Mouse (Mus musculus): ENCODE measurements around the gene Zfp827. TPM values are rescaled to one million over a fixed set of nuclear protein-coding genes. Genes with fewer than 3 reads are reported as not detected.
"Not testable (repeated sequence)": the region's sequence is repeated elsewhere in the genome, so short reads cannot be mapped to it uniquely, and the experiment has no call there.

Zfp827 gene
- polyA plus RNA-seq, 1 experiment from 2014 or later, result 1.0 TPM

DNA sequence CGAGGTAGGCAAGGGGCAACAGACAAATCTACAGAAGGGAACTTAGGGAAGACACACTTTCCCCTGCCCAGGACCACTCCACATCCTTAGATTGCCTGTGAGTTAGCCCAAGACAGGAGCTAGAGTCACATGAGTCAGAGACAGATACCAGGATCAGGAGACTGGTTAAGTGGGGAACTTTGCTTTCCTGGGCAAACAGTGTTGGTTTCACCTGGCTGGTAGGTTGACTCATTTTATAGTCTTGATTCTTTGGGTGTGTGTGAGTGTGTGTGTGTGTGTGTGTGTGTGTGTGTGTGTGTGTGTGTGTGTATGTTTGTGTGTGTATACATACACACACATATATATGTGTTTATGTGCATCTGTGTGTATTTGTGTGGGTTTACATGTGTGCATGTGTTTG lies 93.4 kb downstream of the Zfp827 start:
- no peaks in the 10 kb centered on the region for H3K27me3 ChIP-seq (replicated peaks)
- H3K9ac ChIP-seq, result no peak overlapping the region
- H3K27ac ChIP-seq, result no peak overlapping the region
- no peak for ATAC-seq
- no peaks in the 10 kb centered on the region for H3K4me1 ChIP-seq
- no peak overlapping the region for H3K4me3 ChIP-seq
- no peaks in the 10 kb centered on the region for H3K9me3 ChIP-seq (replicated peaks)
- no peak overlapping the region for H3K4me2 ChIP-seq
- H3K36me3 ChIP-seq, result 0 out of 2 replicates have a peak, but pooled peaks cover 5% of the 10 kb centered on the region
- 47% methylated on average over 1 of the region's 1 CpGs for WGBS (ENCODE audit: insufficient replicate concordance)

DNA sequence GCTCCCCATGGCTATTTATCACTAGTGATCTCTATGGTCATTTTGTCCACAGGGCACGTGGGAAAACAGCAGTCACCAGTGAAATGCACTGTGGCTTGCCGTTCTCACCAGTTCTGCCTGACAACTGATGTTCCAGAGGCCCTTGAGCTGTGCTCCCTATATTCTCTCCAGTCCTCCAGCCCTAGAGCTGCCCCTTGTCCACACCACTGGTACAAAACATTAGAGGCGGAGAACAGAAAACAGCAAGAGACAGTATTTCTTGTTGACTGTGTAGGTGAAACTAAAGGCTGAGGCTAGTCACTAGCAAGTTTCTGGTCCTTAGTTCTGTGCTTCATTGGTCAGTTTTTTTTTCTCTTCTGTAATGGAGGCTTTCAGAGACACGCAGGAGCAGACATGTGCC lies 96.0 kb downstream of the Zfp827 start:
- no peaks in the 10 kb centered on the region for H3K9me3 ChIP-seq (replicated peaks)
- no peak overlapping the region for H3K27ac ChIP-seq
- no peaks in the 10 kb centered on the region for H3K4me1 ChIP-seq
- no peak overlapping the region for H3K4me3 ChIP-seq
- 0 out of 2 replicates have a peak, but pooled peaks cover 5% of the 10 kb centered on the region for H3K36me3 ChIP-seq
- no peak overlapping the region for H3K4me2 ChIP-seq
- no peak for ATAC-seq
- no peak overlapping the region for H3K9ac ChIP-seq
- no peaks in the 10 kb centered on the region for H3K27me3 ChIP-seq (replicated peaks)
- WGBS (ENCODE audit: insufficient replicate concordance), result 68% methylated on average over 4 of the region's 4 CpGs

DNA sequence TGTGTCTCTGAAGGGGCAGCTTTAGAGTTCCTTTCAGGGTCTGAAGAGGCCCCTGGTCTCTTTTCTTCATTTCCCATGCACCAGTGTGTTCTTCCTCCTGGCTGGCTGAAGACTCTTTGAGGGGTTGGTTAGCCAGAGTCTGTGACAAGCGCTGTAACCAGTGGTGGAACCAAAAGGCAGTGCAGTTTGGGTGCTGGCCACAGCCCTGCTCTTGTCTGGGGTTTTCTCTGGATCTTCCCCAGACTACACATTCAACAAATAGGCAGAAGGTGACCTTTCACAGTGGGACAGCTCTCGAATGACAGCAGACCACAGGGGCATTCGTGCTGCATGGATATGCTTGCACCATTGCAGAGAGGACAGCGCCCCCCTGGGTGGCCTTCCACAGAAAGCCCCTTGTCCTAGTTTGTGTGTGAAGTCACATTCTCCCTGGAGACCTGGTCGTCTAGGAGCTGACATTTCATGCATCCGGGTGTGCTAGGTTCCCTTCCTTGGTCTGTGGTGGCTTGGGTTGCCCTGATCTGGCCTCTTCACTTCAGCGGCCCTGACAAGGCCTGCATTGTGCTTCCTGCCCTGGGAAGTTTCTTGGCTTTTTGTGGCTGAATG lies 99.1 kb downstream of the Zfp827 start:
- no peak overlapping the region for H3K27ac ChIP-seq
- H3K4me2 ChIP-seq, result no peak overlapping the region
- ATAC-seq, result no peak
- H3K27me3 ChIP-seq (replicated peaks), result no peaks in the 10 kb centered on the region
- WGBS (ENCODE audit: insufficient replicate concordance), result 56% methylated on average over 7 of the region's 7 CpGs
- H3K9me3 ChIP-seq (replicated peaks), result no peaks in the 10 kb centered on the region
- no peaks in the 10 kb centered on the region for H3K4me1 ChIP-seq
- H3K36me3 ChIP-seq, result no peaks in the 10 kb centered on the region
- H3K4me3 ChIP-seq, result no peak overlapping the region
- no peak overlapping the region for H3K9ac ChIP-seq

DNA sequence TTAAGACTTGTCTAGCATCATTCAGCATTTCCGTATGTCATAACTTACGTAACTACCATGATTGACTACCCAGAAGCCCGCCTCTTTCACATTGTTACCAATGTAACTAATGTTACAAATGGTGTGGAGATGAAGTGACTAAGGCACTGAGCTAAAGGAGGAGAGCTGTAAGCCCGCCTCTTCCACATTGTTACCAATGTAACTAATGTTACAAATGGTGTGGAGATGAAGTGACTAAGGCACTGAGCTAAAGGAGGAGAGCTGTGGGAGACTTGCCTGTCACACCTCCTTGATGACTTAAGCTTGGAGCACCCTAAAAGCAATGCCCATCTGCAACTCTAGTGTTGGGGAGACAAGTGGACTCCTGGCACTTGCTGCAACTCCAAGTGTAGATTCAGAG lies 100.3 kb downstream of the Zfp827 start:
- H3K27ac ChIP-seq; H3K4me1 ChIP-seq; H3K27me3 ChIP-seq (replicated peaks); H3K36me3 ChIP-seq; ATAC-seq; H3K4me3 ChIP-seq; H3K9me3 ChIP-seq (replicated peaks); H3K9ac ChIP-seq; H3K4me2 ChIP-seq: not testable (repeated sequence)
- WGBS (ENCODE audit: insufficient replicate concordance), result 74% methylated on average over 4 of the region's 4 CpGs

DNA sequence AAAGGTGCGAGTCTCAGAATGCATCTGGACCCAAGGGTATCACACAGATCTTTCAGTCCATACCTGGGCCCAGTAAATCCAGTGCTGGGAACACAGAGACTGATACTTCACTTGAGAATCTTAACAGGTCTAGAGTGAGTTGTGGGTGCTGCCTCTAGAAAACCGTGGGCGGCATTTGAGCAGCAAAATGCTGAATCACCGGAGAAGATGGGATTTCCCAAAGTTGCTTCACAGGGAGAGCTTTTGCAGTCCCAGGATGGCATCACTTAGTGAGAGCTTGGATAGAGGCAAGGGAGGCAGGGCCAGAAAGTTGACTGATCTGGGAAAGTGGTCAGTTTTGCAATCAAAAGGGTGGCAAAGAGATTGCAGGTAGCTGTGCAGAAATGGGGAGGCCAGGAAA lies 111.4 kb downstream of the Zfp827 start:
- Histone ChIP-seq H3K9me3 (replicated peaks) (no peaks in the 10 kb centered on the region), H3K36me3 (peaks cover 21% of the 10 kb centered on the region), H3K4me2 (no peak overlapping the region), H3K4me3 (no peak overlapping the region), H3K9ac (no peak overlapping the region), H3K4me1 (no peaks in the 10 kb centered on the region), H3K27ac (no peak overlapping the region), H3K27me3 (replicated peaks) (no peaks in the 10 kb centered on the region)
- no peak for ATAC-seq
- 76% methylated on average over 4 of the region's 4 CpGs for WGBS (ENCODE audit: insufficient replicate concordance)

DNA sequence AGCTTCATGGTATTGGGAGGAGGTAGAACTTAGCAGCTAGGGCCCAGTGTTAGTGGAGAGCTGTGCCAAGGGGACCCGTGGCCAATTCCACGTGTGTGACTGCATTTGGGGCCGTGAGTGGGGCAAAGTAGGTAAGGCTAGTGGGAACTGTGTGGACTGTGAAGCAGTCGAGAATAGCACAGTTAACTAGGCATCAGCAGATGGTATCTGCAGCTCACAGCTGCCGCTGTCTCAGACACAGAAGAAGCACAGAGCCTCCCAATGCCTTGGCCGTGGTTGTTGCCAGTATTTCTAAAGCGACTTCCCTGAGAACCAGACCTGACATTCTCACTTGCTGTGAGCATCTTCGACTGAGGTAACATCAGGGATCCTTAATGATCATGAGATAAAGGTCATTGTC lies 112.7 kb downstream of the Zfp827 start:
- no peak for ATAC-seq
- Histone ChIP-seq H3K27ac (no peak overlapping the region), H3K9me3 (replicated peaks) (no peaks in the 10 kb centered on the region), H3K4me1 (no peaks in the 10 kb centered on the region), H3K36me3 (peaks cover 23% of the 10 kb centered on the region), H3K9ac (no peak overlapping the region), H3K27me3 (replicated peaks) (no peaks in the 10 kb centered on the region), H3K4me2 (no peak overlapping the region), H3K4me3 (no peak overlapping the region)
- 72% methylated on average over 8 of the region's 8 CpGs for WGBS (ENCODE audit: insufficient replicate concordance)

DNA sequence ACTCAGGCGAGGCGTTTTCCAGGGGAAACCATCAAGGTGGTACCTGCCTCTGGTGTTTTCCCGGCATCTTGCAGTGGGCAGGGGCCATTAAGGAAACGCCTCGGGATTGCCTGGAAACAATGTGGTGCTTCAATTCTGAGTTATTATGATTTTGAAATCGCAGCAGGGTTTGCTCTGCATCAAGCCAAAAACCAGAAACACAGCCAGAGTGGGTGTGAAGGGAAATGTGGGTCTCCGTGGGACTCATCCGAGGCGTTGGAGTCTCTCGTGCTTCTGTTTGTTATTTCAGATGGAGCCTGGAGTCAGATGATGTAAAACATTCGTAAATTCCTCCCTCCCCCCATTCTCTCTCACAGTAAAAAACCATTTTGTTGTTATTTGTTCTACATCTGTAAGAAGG lies 113.4 kb downstream of the Zfp827 start:
- ATAC-seq, result no peak
- no peaks in the 10 kb centered on the region for H3K9me3 ChIP-seq (replicated peaks)
- 75% methylated on average over 11 of the region's 11 CpGs for WGBS (ENCODE audit: insufficient replicate concordance)
- no peak overlapping the region for H3K4me3 ChIP-seq
- H3K4me1 ChIP-seq, result no peaks in the 10 kb centered on the region
- H3K27ac ChIP-seq, result no peak overlapping the region
- H3K9ac ChIP-seq, result no peak overlapping the region
- no peak overlapping the region for H3K4me2 ChIP-seq
- peaks cover 19% of the 10 kb centered on the region for H3K36me3 ChIP-seq
- no peaks in the 10 kb centered on the region for H3K27me3 ChIP-seq (replicated peaks)

DNA sequence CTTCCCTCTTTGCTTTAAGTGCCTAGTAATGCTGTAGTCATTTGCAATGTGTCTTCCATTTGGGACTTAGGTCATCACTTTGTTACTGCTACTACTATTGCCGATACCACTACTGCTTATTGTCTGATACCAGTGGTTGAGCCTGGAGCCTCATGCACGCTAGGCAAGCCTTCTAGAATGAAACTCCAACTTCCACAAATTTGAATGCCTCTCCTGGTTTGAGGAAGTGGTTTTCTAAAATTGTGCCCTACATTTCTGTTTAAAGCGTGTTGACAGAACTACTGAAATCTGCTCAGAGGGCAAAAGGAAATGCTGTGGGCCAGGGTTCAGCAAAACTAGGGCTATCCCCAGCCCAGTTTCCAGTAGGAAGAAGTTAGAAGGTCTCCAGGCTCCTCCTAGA lies 115.5 kb downstream of the Zfp827 start:
- Histone ChIP-seq H3K4me2 (no peak overlapping the region), H3K9ac (no peak overlapping the region), H3K36me3 (0 out of 2 replicates have a peak, but pooled peaks cover 10% of the 10 kb centered on the region), H3K27ac (no peak overlapping the region), H3K4me3 (no peak overlapping the region), H3K27me3 (replicated peaks) (no peaks in the 10 kb centered on the region), H3K9me3 (replicated peaks) (no peaks in the 10 kb centered on the region), H3K4me1 (no peaks in the 10 kb centered on the region)
- 38% methylated on average over 3 of the region's 3 CpGs for WGBS (ENCODE audit: insufficient replicate concordance)
- ATAC-seq, result no peak

DNA sequence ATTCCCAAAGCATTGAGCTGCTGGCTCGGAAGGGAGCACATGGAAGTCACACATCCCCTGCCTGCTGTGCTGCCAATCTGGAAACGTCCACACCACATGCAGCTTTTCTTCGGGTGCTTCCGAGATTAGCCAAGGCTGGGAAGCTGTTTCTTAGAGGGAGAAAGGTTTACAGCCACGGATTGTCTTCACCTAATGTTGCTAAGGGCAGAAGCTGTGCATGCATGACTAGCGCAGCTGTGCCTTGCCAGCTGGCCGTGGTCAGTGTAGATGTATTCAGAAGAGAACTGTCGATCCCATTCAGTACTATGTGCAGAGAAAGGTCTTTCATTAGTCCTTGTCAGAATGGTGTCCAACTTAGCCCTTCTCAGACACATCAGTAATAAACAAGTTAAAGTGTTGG lies 117.0 kb downstream of the Zfp827 start:
- Histone ChIP-seq H3K9ac (no peak overlapping the region), H3K36me3 (0 out of 2 replicates have a peak, but pooled peaks cover 4% of the 10 kb centered on the region), H3K4me1 (no peaks in the 10 kb centered on the region), H3K27me3 (replicated peaks) (no peaks in the 10 kb centered on the region), H3K4me2 (no peak overlapping the region), H3K27ac (no peak overlapping the region), H3K4me3 (no peak overlapping the region), H3K9me3 (replicated peaks) (no peaks in the 10 kb centered on the region)
- WGBS (ENCODE audit: insufficient replicate concordance), result 66% methylated on average over 8 of the region's 8 CpGs
- ATAC-seq, result no peak

DNA sequence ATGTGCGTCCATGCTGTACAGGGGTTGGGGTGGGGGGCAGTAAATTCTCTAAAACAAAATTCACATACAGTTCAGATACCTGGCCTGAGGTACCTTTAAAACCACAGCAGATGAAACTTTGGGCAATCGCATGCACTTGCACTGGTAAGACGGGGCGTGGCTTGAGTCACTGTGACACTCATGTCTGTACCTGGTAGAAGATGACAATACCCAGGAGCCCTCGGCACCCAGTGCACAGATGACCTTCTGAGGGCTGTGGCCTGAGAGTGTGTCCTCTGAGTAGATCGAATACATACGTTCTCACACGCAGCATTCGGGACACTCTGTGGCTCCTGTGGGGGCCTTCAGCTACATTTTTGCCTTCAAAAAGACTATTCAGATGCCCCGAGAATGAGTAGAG lies 117.4 kb downstream of the Zfp827 start:
- 73% methylated on average over 10 of the region's 10 CpGs for WGBS (ENCODE audit: insufficient replicate concordance)
- H3K27ac ChIP-seq, result no peak overlapping the region

DNA sequence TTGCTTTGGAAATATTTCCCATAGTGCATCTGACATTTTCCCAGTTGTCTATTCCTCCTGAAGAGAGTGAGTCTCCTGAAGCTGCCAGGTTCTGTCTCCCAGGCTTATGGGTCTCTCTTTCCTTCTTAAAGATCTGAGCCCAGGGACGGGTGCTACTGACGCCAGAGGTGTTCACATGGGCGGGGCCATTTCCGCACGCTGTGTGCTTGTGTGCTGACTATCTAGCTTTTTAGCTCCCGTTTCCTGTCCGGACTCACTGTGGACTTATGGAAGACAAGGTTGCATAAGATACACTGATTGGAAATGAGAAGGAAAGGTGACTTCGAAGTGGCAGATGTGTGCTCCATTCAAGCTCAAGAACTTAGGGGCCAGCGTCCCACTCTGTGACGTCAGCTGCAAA lies 120.6 kb downstream of the Zfp827 start:
- Histone ChIP-seq H3K27me3 (replicated peaks) (no peaks in the 10 kb centered on the region), H3K9ac (no peak overlapping the region), H3K36me3 (0 out of 2 replicates have a peak, but pooled peaks cover 4% of the 10 kb centered on the region), H3K4me3 (no peak overlapping the region), H3K27ac (no peak overlapping the region), H3K9me3 (replicated peaks) (no peaks in the 10 kb centered on the region), H3K4me2 (no peak overlapping the region), H3K4me1 (no peaks in the 10 kb centered on the region)
- no peak for ATAC-seq
- 70% methylated on average over 10 of the region's 10 CpGs for WGBS (ENCODE audit: insufficient replicate concordance)

More for the DNA sequence above, 117.4 kb downstream of the Zfp827 start:
- Histone ChIP-seq H3K4me2 (no peak overlapping the region), H3K9me3 (replicated peaks) (no peaks in the 10 kb centered on the region), H3K27me3 (replicated peaks) (no peaks in the 10 kb centered on the region), H3K36me3 (0 out of 2 replicates have a peak, but pooled peaks cover 4% of the 10 kb centered on the region), H3K4me3 (no peak overlapping the region), H3K4me1 (no peaks in the 10 kb centered on the region), H3K9ac (no peak overlapping the region)
- no peak for ATAC-seq

DNA sequence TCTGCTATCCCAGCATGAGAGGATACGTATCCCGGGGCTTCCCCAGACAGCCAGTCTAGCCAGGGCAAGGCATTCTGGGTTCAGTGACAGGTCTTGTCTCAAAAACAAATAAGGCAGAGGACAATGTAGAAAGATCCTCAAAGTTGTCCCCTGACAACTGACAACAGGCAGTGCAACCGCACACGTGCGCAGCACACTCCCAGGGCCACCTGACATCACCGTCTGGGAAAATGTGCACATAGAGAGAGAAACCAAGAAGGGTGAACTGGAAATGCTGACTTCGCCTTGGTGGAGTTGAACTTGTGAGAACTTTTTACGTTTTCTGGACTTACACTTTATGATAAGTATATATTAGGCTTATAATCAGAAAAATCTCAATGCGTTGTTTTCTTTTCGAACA lies 121.6 kb downstream of the Zfp827 start:
- H3K36me3 ChIP-seq, result 0 out of 2 replicates have a peak, but pooled peaks cover 4% of the 10 kb centered on the region
- H3K4me1 ChIP-seq, result no peaks in the 10 kb centered on the region
- no peak overlapping the region for H3K4me2 ChIP-seq
- ATAC-seq, result no peak
- no peak overlapping the region for H3K27ac ChIP-seq
- H3K9me3 ChIP-seq (replicated peaks), result no peaks in the 10 kb centered on the region
- H3K4me3 ChIP-seq, result no peak overlapping the region
- WGBS (ENCODE audit: insufficient replicate concordance), result 79% methylated on average over 10 of the region's 10 CpGs
- H3K27me3 ChIP-seq (replicated peaks), result no peaks in the 10 kb centered on the region
- H3K9ac ChIP-seq, result no peak overlapping the region

Measured in liver, embryonic 12.5 days (tissue).